Mouse (Mus musculus) hindbrain, embryonic 10.5 days (tissue): ENCODE measurements around the gene G6pd2. TPM values are rescaled to one million over a fixed set of nuclear protein-coding genes. Genes with fewer than 3 reads are reported as not detected.

Experiments
- DNase-seq: peaks from one replicate; pipeline ENCODE4 v3.0.0-alpha.2; 2017; ENCODE audit warnings: low spot score
- H3K27ac ChIP-seq: fragments of 300-500 bp; sonication (generic); 2 replicates; pipeline ENCODE4 v1.5.1; 2016; ENCODE audit warnings: mild to moderate bottlenecking, moderate library complexity
- H3K27me3 ChIP-seq: fragments of 300-500 bp; sonication (generic); 2 replicates; pipeline ENCODE4 v1.6.1; 2016; ENCODE audit warnings: mild to moderate bottlenecking; ENCODE audit not compliant: poor library complexity, insufficient read depth, severe bottlenecking
- H3K36me3 ChIP-seq: fragments of 300-500 bp; sonication (generic); 2 replicates; pipeline ENCODE4 v1.6.1; 2016; ENCODE audit warnings: mild to moderate bottlenecking, moderate library complexity
- H3K4me1 ChIP-seq: fragments of 300-500 bp; sonication (generic); replicated peaks from 2 replicates; pipeline ENCODE4 v1.6.1; 2016; ENCODE audit warnings: mild to moderate bottlenecking
- H3K4me3 ChIP-seq: fragments of 300-500 bp; sonication (generic); 2 replicates; pipeline ENCODE4 v1.5.1; 2016; ENCODE audit warnings: mild to moderate bottlenecking, moderate library complexity
- H3K9me3 ChIP-seq: fragments of 300-500 bp; sonication (generic); 2 replicates; pipeline ENCODE4 v1.6.1; 2016; ENCODE audit warnings: mild to moderate bottlenecking, moderate library complexity
- WGBS: fragments of 180-500 bp; shearing (Covaris S2); methylation state at CpG from one replicate; pipeline ENCODE4 v1.1.7; 2016; 5-methylcytosine and 5-hydroxymethylcytosine counted together
- polyA plus RNA-seq: library from polyadenylated mRNA; unstranded; fragments of >200 nt; fragmentation: Nextera tagmentation; extraction: Ambion mirVana; gene quantifications from 2 replicates; pipeline ENCODE4 v1.2.1, GENCODE M21; 2016

Gene G6pd2
- not detected in 2 replicates for polyA plus RNA-seq

DNA sequence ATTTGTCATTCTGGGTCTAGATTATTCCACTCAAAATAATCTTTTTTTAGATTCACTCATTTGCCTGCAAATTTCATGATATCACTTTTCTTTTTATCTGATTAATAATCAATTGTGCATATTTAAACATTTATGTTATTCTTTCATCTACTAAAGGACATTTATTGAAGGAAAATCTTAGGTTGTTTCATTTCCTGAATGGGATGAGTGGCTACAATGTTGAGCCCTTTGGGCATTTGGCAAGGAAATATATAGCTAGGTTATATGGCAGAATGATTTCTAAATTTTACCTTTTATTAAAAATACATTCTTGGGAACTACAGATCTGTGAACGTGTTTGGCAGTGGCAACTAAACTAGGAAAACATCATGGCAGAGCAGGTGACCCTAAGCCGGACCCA lies at the start of gene G6pd2:
Gene G6pd2, plus strand, starts transcription at position 301 of the 400 bp plus-strand sequence.
- H3K4me3 ChIP-seq, result no peak within 1 kb of the TSS
- no peaks in the 10 kb centered on the region for H3K4me1 ChIP-seq
- no peaks in the 10 kb centered on the region for H3K36me3 ChIP-seq
- H3K9me3 ChIP-seq, result 0 out of 2 replicates have a peak, but pooled peaks cover 4% of the 10 kb centered on the region
- H3K27ac ChIP-seq, result no peak within 1 kb of the TSS
- DNase-seq, result no peak
- H3K27me3 ChIP-seq, result no peaks in the 10 kb centered on the region
- WGBS, result 95% methylated on average over 2 of the region's 2 CpGs

DNA sequence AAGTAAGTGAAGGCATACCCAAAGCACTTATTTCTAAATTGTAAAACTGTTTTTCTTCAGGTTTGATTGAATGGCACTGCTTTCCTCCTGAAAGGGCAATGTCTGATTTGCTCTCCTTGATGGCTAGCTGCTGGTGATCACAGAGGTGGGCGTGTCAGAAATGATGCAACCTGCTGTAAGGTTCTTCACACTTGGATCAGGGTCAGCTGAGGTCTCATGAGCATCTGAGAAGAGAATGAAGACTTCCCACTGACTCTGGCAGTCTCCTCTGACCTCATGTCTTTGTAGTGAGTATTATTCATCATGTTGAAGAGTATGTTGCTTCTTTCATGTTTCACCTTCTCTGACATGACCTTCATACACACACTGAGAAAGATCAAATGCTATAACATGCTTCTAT lies 44.4 kb upstream of the G6pd2 start:
- H3K27me3 ChIP-seq, result no peaks in the 10 kb centered on the region
- no peaks in the 10 kb centered on the region for H3K36me3 ChIP-seq
- H3K4me3 ChIP-seq, result no peak overlapping the region
- WGBS, result 76% methylated on average over 1 of the region's 1 CpGs
- H3K4me1 ChIP-seq, result no peaks in the 10 kb centered on the region
- H3K9me3 ChIP-seq, result peaks cover 3% of the 10 kb centered on the region; the same call in 1 of the 2 replicates
- DNase-seq, result no peak
- no peak overlapping the region for H3K27ac ChIP-seq

DNA sequence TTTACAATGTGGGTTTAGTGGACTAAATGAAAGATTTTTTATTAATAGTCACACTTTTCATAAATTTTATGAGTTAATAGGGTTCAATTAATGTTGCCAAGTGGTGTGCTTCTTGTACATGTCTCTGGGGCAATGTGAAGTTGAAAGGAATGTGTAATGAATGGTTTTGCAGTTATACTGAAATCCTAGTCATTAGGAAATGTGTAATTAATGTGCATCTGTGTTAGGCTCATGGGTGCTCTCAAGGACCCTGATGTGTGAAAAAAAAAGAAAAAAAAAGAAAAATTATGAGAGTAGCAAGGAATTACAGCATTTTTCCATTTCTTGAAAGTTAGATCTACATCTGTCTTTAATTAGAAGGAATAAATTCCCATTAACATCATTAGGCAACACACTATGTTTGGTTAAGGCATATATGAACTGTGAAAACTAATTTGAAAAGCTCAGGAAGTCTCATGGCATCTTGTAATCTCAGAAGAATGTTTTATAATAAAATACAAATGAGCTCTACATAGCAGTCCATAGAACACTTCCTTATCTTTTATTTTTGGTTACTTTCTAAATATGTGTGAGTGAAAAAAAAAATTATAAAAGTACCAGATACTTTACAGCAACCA lies 24.4 kb downstream of the G6pd2 start:
- Histone ChIP-seq H3K36me3 (no peaks in the 10 kb centered on the region), H3K27me3 (no peaks in the 10 kb centered on the region), H3K27ac (no peak overlapping the region), H3K4me3 (no peak overlapping the region), H3K4me1 (no peaks in the 10 kb centered on the region), H3K9me3 (no peaks in the 10 kb centered on the region)
- DNase-seq, result no peak

DNA sequence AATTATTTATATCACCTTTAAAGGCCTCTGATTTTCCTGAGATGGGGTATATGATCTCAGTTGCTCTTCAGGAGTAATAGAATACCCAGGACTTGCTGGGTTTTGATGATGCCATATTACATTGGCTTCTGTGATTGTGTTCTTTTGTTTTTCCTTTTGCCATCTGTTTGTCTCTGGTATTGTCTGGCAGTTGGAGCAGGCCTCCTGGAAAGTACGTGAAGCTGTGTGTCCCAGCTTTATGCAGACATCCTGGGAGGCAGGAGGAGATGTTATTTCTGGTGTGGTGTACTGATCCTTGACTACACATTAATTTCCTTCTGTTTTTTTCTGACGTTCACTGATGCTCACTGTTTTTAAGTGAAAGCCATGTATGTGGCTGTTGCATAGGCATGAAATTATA lies 35.3 kb downstream of the G6pd2 start:
- Histone ChIP-seq H3K27me3 (no peaks in the 10 kb centered on the region), H3K4me1 (no peaks in the 10 kb centered on the region)
- 84% methylated on average over 2 of the region's 2 CpGs for WGBS

More for the DNA sequence above, 35.3 kb downstream of the G6pd2 start:
- Histone ChIP-seq H3K36me3 (no peaks in the 10 kb centered on the region), H3K4me3 (no peak overlapping the region), H3K9me3 (no peaks in the 10 kb centered on the region), H3K27ac (no peak overlapping the region)
- no peak for DNase-seq
